Mouse (Mus musculus): ENCODE data around the gene Egfl7.

The Egfl7 gene

GRCm38 (mm10) chr2:26579714-26580113 lies at the start of gene Egfl7:
Gene Egfl7, plus strand, starts transcription at chr2:26580014.
- DNase-seq (ENCODE audit: low read depth, low spot score): no peak

GRCm38 (mm10) chr2:26531829-26532228 lies 48.0 kb upstream of the Egfl7 start:
- peak; percentile 80 for DNase-seq (ENCODE audit: low read depth, low spot score)

- DNase-seq (ENCODE audit: low read depth, low spot score): peak; percentile 57
Measured at GRCm38 (mm10) chr2:26533249-26533648, 46.6 kb upstream of the Egfl7 start.

GRCm38 (mm10) chr2:26534161-26534560 lies 45.7 kb upstream of the Egfl7 start:
- DNase-seq (ENCODE audit: low read depth, low spot score): no peak

GRCm38 (mm10) chr2:26534616-26535015 lies 45.2 kb upstream of the Egfl7 start:
- peak; percentile 76 for DNase-seq (ENCODE audit: low read depth, low spot score)

GRCm38 (mm10) chr2:26535517-26536045 lies 44.2 kb upstream of the Egfl7 start:
- DNase-seq (ENCODE audit: low read depth, low spot score): no peak

- no peak for DNase-seq (ENCODE audit: low read depth, low spot score)
Measured at GRCm38 (mm10) chr2:26539516-26539915, 40.3 kb upstream of the Egfl7 start.

- DNase-seq (ENCODE audit: low read depth, low spot score): no peak
Measured at GRCm38 (mm10) chr2:26540721-26541120, 39.1 kb upstream of the Egfl7 start.

GRCm38 (mm10) chr2:26541258-26541910 lies 38.4 kb upstream of the Egfl7 start:
- DNase-seq (ENCODE audit: low read depth, low spot score): no peak

GRCm38 (mm10) chr2:26543155-26543554 lies 36.7 kb upstream of the Egfl7 start:
- DNase-seq (ENCODE audit: low read depth, low spot score): peak; percentile 78

- peak; percentile 68 for DNase-seq (ENCODE audit: low read depth, low spot score)
Measured at GRCm38 (mm10) chr2:26543768-26544167, 36.0 kb upstream of the Egfl7 start.

- DNase-seq (ENCODE audit: low read depth, low spot score): no peak
Measured at GRCm38 (mm10) chr2:26544265-26544664, 35.5 kb upstream of the Egfl7 start.

- DNase-seq (ENCODE audit: low read depth, low spot score): peak; percentile 47
Measured at GRCm38 (mm10) chr2:26547481-26547880, 32.3 kb upstream of the Egfl7 start.

- no peak for DNase-seq (ENCODE audit: low read depth, low spot score)
Measured at GRCm38 (mm10) chr2:26549801-26550200, 30.0 kb upstream of the Egfl7 start.

GRCm38 (mm10) chr2:26550205-26550604 lies 29.6 kb upstream of the Egfl7 start:
- DNase-seq (ENCODE audit: low read depth, low spot score): no peak

- DNase-seq (ENCODE audit: low read depth, low spot score): no peak
Measured at GRCm38 (mm10) chr2:26550777-26551176, 29.0 kb upstream of the Egfl7 start.

GRCm38 (mm10) chr2:26551446-26551845 lies 28.4 kb upstream of the Egfl7 start:
- no peak for DNase-seq (ENCODE audit: low read depth, low spot score)

GRCm38 (mm10) chr2:26552066-26552465 lies 27.7 kb upstream of the Egfl7 start:
- no peak for DNase-seq (ENCODE audit: low read depth, low spot score)

GRCm38 (mm10) chr2:26553904-26554303 lies 25.9 kb upstream of the Egfl7 start:
- no peak for DNase-seq (ENCODE audit: low read depth, low spot score)

- no peak for DNase-seq (ENCODE audit: low read depth, low spot score)
Measured at GRCm38 (mm10) chr2:26555076-26555475, 24.7 kb upstream of the Egfl7 start.

GRCm38 (mm10) chr2:26556535-26556993 lies 23.2 kb upstream of the Egfl7 start:
- DNase-seq (ENCODE audit: low read depth, low spot score): no peak

GRCm38 (mm10) chr2:26560506-26560905 lies 19.3 kb upstream of the Egfl7 start:
- no peak for DNase-seq (ENCODE audit: low read depth, low spot score)

- peak; percentile 86 for DNase-seq (ENCODE audit: low read depth, low spot score)
Measured at GRCm38 (mm10) chr2:26561351-26562016, 18.3 kb upstream of the Egfl7 start.
